Mouse (Mus musculus) liver, embryonic 13.5 days (tissue): ENCODE data around the gene Cope. TPM values are rescaled to one million over a fixed set of nuclear protein-coding genes. Genes with fewer than 3 reads are reported as not detected.
A peak's percentile ranks its signal among the peaks of the same experiment; 100 is the strongest.

Experiments used
- ATAC-seq: fragments of 200-750 bp; cut with Nextera tagmentation; 2 replicates; pipeline ENCODE4 v1.8.0; 2017; ENCODE audit warnings: low read depth, mild to moderate bottlenecking, moderate number of reproducible peaks, moderate library complexity
- DNase-seq: peaks from one replicate; pipeline ENCODE4 v3.0.0; 2022
- H3K27ac ChIP-seq: fragments of 300-500 bp; sonication (generic); 2 replicates; pipeline ENCODE4 v1.5.1; 2015; ENCODE audit warnings: moderate library complexity, mild to moderate bottlenecking, inconsistent platforms
- H3K27me3 ChIP-seq: fragments of 300-500 bp; sonication (generic); 2 replicates; pipeline ENCODE4 v1.6.1; 2015; ENCODE audit warnings: mild to moderate bottlenecking, inconsistent platforms
- H3K36me3 ChIP-seq: fragments of 300-500 bp; sonication (generic); 2 replicates; pipeline ENCODE4 v1.6.1; 2015; ENCODE audit warnings: mild to moderate bottlenecking, inconsistent platforms
- H3K4me1 ChIP-seq: fragments of 300-500 bp; sonication (generic); replicated peaks from 2 replicates; pipeline ENCODE4 v1.6.1; 2015; ENCODE audit warnings: inconsistent platforms
- H3K4me2 ChIP-seq: fragments of 300-500 bp; sonication (generic); 2 replicates; pipeline ENCODE4 v1.6.1; 2015; ENCODE audit warnings: inconsistent platforms, mild to moderate bottlenecking, moderate library complexity
- H3K4me3 ChIP-seq: fragments of 300-500 bp; sonication (generic); replicated peaks from 2 replicates; pipeline ENCODE4 v1.5.1; 2015; ENCODE audit warnings: mild to moderate bottlenecking, inconsistent platforms
- H3K9ac ChIP-seq: fragments of 300-500 bp; sonication (generic); 2 replicates; pipeline ENCODE4 v1.6.1; 2015; ENCODE audit warnings: mild to moderate bottlenecking, inconsistent platforms
- H3K9me3 ChIP-seq: fragments of 300-500 bp; sonication (generic); replicated peaks from 2 replicates; pipeline ENCODE4 v1.6.1; 2016; ENCODE audit warnings: inconsistent platforms
- WGBS: fragments of 180-500 bp; shearing (Covaris S2); methylation state at CpG from one replicate; pipeline ENCODE4 v1.1.7; 2015; ENCODE audit not compliant: insufficient replicate concordance; 5-methylcytosine and 5-hydroxymethylcytosine counted together
- polyA plus RNA-seq: library from polyadenylated mRNA; unstranded; fragments of >200 nt; fragmentation: Nextera tagmentation; extraction: Ambion mirVana; gene quantifications from 2 replicates; pipeline ENCODE4 v1.2.1, GENCODE M21; 2015

Cope gene
- polyA plus RNA-seq, 1 experiment from 2014 or later = 197 TPM

- no peak for DNase-seq
- peak overlapping the region; percentile 24 for H3K4me3 ChIP-seq
- peak overlapping the region; percentile 49; the same call in 1 of the 2 replicates for H3K27ac ChIP-seq
- H3K4me2 ChIP-seq = peak overlapping the region; percentile 27; the same call in 1 of the 2 replicates
- WGBS = 41% methylated on average over 15 of the region's 15 CpGs
- no peak for ATAC-seq
- H3K9me3 ChIP-seq = no peaks in the 10 kb centered on the region
- peak overlapping the region; percentile 12; the same call in 1 of the 2 replicates for H3K9ac ChIP-seq
- peaks cover 72% of the 10 kb centered on the region for H3K4me1 ChIP-seq
- H3K36me3 ChIP-seq = no peaks in the 10 kb centered on the region
- peaks cover 3% of the 10 kb centered on the region; the same call in 1 of the 2 replicates for H3K27me3 ChIP-seq
Measured at GRCm38 (mm10) chr8:70278175-70278574, 24.1 kb upstream of the Cope start.

GRCm38 (mm10) chr8:70279266-70279665 is 23.1 kb upstream of the Cope start:
- Histone ChIP-seq H3K4me2 (peak overlapping the region; percentile 10; the same call in 1 of the 2 replicates), H3K9me3 (no peaks in the 10 kb centered on the region), H3K4me3 (no peak overlapping the region), H3K27me3 (peaks cover 10% of the 10 kb centered on the region; the same call in 1 of the 2 replicates), H3K36me3 (no peaks in the 10 kb centered on the region), H3K27ac (peak overlapping the region; percentile 3), H3K4me1 (peaks cover 71% of the 10 kb centered on the region), H3K9ac (peak overlapping the region; percentile 19; the same call in 1 of the 2 replicates)
- DNase-seq (no peak), ATAC-seq (no peak)
- WGBS = 48% methylated on average over 8 of the region's 8 CpGs

- Histone ChIP-seq H3K9me3 (no peaks in the 10 kb centered on the region), H3K27ac (peak overlapping the region; percentile 40), H3K36me3 (peaks cover 14% of the 10 kb centered on the region), H3K4me2 (no peak overlapping the region), H3K4me1 (peaks cover 67% of the 10 kb centered on the region), H3K27me3 (peaks cover 10% of the 10 kb centered on the region; the same call in 1 of the 2 replicates), H3K4me3 (no peak overlapping the region), H3K9ac (no peak overlapping the region)
- WGBS = 51% methylated on average over 3 of the region's 3 CpGs
- no peak for ATAC-seq
- DNase-seq = no peak
Measured at GRCm38 (mm10) chr8:70281001-70281400, 21.3 kb upstream of the Cope start.

- ATAC-seq = peak; percentile 84
- Histone ChIP-seq H3K9ac (peak within 1 kb of the TSS; percentile 84), H3K4me3 (peak within 1 kb of the TSS; percentile 72), H3K27me3 (peaks cover 10% of the 10 kb centered on the region; the same call in 1 of the 2 replicates), H3K36me3 (peaks cover 30% of the 10 kb centered on the region), H3K4me1 (peaks cover 50% of the 10 kb centered on the region), H3K9me3 (peaks cover 7% of the 10 kb centered on the region; the same call in 1 of the 2 replicates), H3K4me2 (peak within 1 kb of the TSS; percentile 97), H3K27ac (peak within 1 kb of the TSS; percentile 66)
- 1% methylated on average over 35 of the region's 36 CpGs for WGBS
- peak; percentile 74 for DNase-seq
Measured at GRCm38 (mm10) chr8:70282603-70283135, 19.6 kb upstream of the Cope start, which contains the start of gene Homer3. Gene Homer3, plus strand, starts transcription at chr8:70282827.

- Histone ChIP-seq H3K36me3 (peaks cover 30% of the 10 kb centered on the region), H3K27ac (peak overlapping the region; percentile 66), H3K4me1 (peaks cover 42% of the 10 kb centered on the region), H3K9me3 (peaks cover 7% of the 10 kb centered on the region; the same call in 1 of the 2 replicates), H3K4me3 (peak overlapping the region; percentile 72), H3K27me3 (peaks cover 10% of the 10 kb centered on the region; the same call in 1 of the 2 replicates), H3K9ac (peak overlapping the region; percentile 84), H3K4me2 (peak overlapping the region; percentile 97)
- no peak for DNase-seq
- peak; percentile 49; the same call in 1 of the 2 replicates for ATAC-seq
- WGBS = 2% methylated on average over 51 of the region's 55 CpGs
Measured at GRCm38 (mm10) chr8:70283136-70284077, 18.9 kb upstream of the Cope start.

- Histone ChIP-seq H3K36me3 (peaks cover 30% of the 10 kb centered on the region), H3K4me1 (peaks cover 32% of the 10 kb centered on the region), H3K4me2 (no peak overlapping the region), H3K9me3 (peaks cover 7% of the 10 kb centered on the region; the same call in 1 of the 2 replicates), H3K27me3 (peaks cover 10% of the 10 kb centered on the region; the same call in 1 of the 2 replicates), H3K27ac (no peak overlapping the region), H3K4me3 (no peak overlapping the region), H3K9ac (no peak overlapping the region)
- 61% methylated on average over 5 of the region's 5 CpGs for WGBS
- ATAC-seq (no peak), DNase-seq (no peak)
Measured at GRCm38 (mm10) chr8:70284421-70284820, 17.9 kb upstream of the Cope start.

- Histone ChIP-seq H3K9ac (no peak overlapping the region), H3K4me2 (no peak overlapping the region), H3K9me3 (peaks cover 7% of the 10 kb centered on the region; the same call in 1 of the 2 replicates), H3K36me3 (peaks cover 32% of the 10 kb centered on the region), H3K27me3 (peaks cover 10% of the 10 kb centered on the region; the same call in 1 of the 2 replicates), H3K4me3 (no peak overlapping the region), H3K4me1 (peaks cover 30% of the 10 kb centered on the region), H3K27ac (no peak overlapping the region)
- DNase-seq (no peak), ATAC-seq (no peak)
- WGBS = 93% methylated on average over 15 of the region's 15 CpGs
Measured at GRCm38 (mm10) chr8:70285304-70285703, 17.0 kb upstream of the Cope start.

GRCm38 (mm10) chr8:70286737-70287136 is 15.6 kb upstream of the Cope start:
- DNase-seq = no peak
- H3K36me3 ChIP-seq = peaks cover 44% of the 10 kb centered on the region
- peaks cover 7% of the 10 kb centered on the region; the same call in 1 of the 2 replicates for H3K9me3 ChIP-seq

GRCm38 (mm10) chr8:70293988-70294405 is 8.3 kb upstream of the Cope start:
- Histone ChIP-seq H3K27ac (no peak overlapping the region), H3K27me3 (no peaks in the 10 kb centered on the region), H3K4me1 (no peaks in the 10 kb centered on the region), H3K4me3 (no peak overlapping the region), H3K9ac (no peak overlapping the region), H3K9me3 (no peaks in the 10 kb centered on the region), H3K36me3 (peaks cover 81% of the 10 kb centered on the region), H3K4me2 (no peak overlapping the region)
- 67% methylated on average over 5 of the region's 5 CpGs for WGBS
- no peak for DNase-seq
- ATAC-seq = no peak

More at GRCm38 (mm10) chr8:70286737-70287136, 15.6 kb upstream of the Cope start:
- Histone ChIP-seq H3K4me3 (no peak overlapping the region), H3K4me1 (peaks cover 21% of the 10 kb centered on the region), H3K4me2 (no peak overlapping the region), H3K27me3 (peaks cover 10% of the 10 kb centered on the region; the same call in 1 of the 2 replicates), H3K9ac (no peak overlapping the region), H3K27ac (no peak overlapping the region)
- WGBS = 76% methylated on average over 8 of the region's 8 CpGs
- no peak for ATAC-seq

GRCm38 (mm10) chr8:70300881-70301280 is 1.4 kb upstream of the Cope start:
- Histone ChIP-seq H3K9ac (peak overlapping the region; percentile 90), H3K4me2 (peak overlapping the region; percentile 91), H3K4me1 (peaks cover 34% of the 10 kb centered on the region), H3K9me3 (no peaks in the 10 kb centered on the region), H3K4me3 (peak overlapping the region; percentile 90), H3K27ac (no peak overlapping the region), H3K27me3 (no peaks in the 10 kb centered on the region), H3K36me3 (peaks cover 60% of the 10 kb centered on the region)
- no peak for ATAC-seq
- no peak for DNase-seq
- 59% methylated on average over 3 of the region's 3 CpGs for WGBS

GRCm38 (mm10) chr8:70302901-70303300 is 583 bp downstream of the Cope start:
- Histone ChIP-seq H3K4me3 (peak overlapping the region; percentile 90), H3K4me1 (peaks cover 34% of the 10 kb centered on the region), H3K36me3 (peaks cover 59% of the 10 kb centered on the region), H3K4me2 (peak overlapping the region; percentile 91), H3K27me3 (no peaks in the 10 kb centered on the region), H3K9me3 (no peaks in the 10 kb centered on the region), H3K27ac (peak overlapping the region; percentile 74), H3K9ac (peak overlapping the region; percentile 90)
- peak; percentile 13; the same call in 1 of the 2 replicates for ATAC-seq
- WGBS = 2% methylated on average over 16 of the region's 16 CpGs
- no peak for DNase-seq
